Mouse (Mus musculus): Measurements from ENCODE around the gene Reep3.
"Not testable (repeated sequence)": the region's sequence is repeated elsewhere in the genome, so short reads cannot be mapped to it uniquely, and the experiment has no call there.

Gene Reep3

DNA sequence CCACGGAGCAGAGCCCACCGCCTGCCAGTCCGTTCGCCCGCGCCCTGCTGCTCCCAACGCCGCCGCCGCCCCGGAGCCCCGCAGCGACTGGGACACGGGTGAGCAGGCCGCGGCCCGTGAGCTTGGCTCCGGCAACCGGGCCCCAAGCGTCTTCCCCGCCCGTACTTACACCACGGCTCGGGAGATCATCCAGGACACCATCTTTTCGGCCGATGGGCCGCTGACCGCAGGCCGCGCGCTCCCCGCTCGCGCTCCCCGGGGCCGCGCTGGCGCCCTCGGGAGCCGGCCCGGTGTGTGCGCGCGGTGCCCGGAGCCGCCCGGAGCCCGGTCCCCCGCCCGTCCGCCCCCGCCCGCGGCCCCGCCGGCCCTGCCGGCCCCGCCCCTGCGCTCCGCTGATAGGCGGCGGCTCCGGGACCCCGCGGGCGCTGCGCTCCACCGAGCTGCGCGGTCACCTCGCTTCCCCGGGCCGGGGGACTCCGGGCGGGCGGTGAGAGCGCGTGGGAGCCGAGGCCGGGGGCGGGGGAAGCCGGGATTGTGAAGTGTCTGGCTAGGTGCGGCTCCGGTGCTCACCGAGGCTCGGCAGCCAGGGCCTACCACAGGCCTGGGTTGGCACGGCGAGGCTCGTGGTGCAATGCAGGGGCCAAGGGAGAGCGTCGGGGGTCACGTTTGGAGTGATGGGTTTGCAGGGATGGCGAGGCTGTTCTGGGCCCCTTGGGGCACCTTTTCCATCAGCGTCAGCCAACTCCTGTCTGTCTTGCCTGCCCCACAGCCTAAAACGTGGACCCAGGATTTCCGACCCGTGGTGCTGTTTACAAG is at the start of gene Reep3:
Gene Reep3, minus strand, starts transcription at position 325 of the 816 bp plus-strand sequence.
- peak; percentile 58 for DNase-seq (ENCODE audit: low read depth, low spot score)

DNA sequence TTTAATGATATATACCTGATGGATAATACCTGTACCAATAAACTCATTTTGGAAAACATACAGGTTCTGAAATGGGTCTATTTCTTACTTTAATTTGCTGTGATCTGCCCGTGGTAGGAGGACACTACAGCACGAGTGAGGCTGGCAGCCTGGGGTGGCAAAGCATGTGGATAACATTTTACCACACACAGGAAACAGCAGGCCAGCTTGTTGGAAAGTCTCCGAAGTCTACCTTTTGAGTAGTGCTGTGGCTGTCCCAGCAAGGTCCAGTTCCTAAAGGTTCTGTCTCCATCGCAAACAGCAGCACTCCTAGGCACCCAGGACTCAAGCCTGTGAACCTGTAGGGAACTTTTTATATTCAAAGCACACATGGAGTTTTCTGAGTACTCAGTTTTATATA is 48.9 kb upstream of the Reep3 start:
- DNase-seq (ENCODE audit: low read depth, low spot score): no peak

- DNase-seq (ENCODE audit: low read depth, low spot score): no peak
Observed at GRCm38 (mm10) chr10:67144269-67144668, 47.5 kb upstream of the Reep3 start.

DNA sequence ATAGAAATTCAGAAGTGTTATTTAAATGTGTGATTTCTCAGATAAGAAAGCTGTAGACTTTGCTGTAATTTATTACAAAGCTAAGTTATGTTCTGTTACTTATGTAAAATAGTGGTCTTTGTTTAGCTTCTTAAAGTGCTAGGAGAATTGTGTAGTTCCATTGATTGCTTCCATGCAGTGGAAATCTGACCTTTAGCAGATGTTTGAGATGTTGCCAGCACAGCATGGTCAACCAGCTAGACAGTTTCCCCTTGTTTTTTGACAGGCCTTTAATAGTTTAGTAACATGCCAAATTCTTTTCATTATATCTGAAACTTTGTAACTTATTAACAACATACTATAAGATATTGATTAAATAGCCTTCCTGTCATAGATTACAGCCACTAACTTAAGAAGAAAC is 46.9 kb upstream of the Reep3 start:
- DNase-seq (ENCODE audit: low read depth, low spot score): no peak

- no peak for DNase-seq (ENCODE audit: low read depth, low spot score)
Observed at GRCm38 (mm10) chr10:67137437-67137836, 40.7 kb upstream of the Reep3 start.

DNA sequence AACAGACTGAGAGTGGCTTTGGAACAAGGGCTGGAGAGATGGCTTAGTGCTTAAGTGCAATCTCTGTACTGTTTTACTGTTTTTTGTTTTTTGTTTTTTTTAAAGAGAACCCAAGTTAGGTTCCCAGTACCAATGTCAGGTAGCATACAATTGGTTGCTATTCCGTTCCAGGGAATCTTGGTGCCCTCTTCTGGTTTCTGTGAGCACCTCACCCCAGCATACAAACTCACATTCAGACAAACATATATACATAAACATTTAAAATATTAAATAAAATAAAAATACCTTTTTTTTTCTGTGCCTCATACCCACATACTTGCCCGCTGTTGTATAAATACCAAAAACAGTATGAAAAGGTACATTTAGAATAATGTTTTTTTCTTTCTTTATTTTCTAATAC is 37.6 kb upstream of the Reep3 start:
- DNase-seq (ENCODE audit: low read depth, low spot score): peak; percentile 37

DNA sequence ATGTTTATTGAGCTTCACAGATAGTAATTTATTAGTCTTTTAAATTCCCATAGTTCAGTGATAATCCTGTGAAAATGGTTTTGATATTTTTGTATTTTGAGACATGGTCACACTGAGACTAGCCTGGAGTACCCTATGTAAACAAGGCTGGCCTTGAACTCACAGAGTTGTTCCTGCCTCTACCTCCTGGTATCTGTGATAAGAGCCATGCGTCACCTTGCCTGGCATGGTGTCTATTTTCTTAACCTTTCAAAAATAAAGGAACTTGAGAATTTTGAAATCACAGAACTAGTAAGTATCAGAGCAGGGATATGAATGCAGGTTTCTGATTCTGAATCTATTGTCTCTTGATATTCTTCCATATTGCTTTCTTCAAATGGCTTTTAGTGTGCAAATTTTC is 35.0 kb upstream of the Reep3 start:
- DNase-seq (ENCODE audit: low read depth, low spot score): no peak

DNA sequence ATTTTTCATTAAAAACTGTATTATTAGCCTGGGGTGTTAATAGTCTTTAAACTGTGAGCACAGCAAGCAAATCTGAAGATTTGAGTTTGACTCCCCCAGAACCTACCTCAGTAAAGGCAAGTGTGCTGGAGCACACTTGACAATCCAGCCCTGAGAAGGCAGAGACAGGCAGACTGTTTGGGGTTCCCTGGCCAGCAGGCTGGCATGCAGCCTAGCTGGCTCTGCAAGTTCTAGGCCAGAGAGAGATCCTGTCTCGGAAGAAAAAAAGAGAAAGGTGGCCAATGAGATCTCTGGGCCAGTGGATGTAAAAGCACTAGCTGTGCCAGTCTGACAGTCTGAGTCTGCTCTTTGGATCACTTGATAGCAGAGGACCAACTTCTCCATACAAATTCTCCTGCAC is 32.8 kb upstream of the Reep3 start:
- no peak for DNase-seq (ENCODE audit: low read depth, low spot score)

DNA sequence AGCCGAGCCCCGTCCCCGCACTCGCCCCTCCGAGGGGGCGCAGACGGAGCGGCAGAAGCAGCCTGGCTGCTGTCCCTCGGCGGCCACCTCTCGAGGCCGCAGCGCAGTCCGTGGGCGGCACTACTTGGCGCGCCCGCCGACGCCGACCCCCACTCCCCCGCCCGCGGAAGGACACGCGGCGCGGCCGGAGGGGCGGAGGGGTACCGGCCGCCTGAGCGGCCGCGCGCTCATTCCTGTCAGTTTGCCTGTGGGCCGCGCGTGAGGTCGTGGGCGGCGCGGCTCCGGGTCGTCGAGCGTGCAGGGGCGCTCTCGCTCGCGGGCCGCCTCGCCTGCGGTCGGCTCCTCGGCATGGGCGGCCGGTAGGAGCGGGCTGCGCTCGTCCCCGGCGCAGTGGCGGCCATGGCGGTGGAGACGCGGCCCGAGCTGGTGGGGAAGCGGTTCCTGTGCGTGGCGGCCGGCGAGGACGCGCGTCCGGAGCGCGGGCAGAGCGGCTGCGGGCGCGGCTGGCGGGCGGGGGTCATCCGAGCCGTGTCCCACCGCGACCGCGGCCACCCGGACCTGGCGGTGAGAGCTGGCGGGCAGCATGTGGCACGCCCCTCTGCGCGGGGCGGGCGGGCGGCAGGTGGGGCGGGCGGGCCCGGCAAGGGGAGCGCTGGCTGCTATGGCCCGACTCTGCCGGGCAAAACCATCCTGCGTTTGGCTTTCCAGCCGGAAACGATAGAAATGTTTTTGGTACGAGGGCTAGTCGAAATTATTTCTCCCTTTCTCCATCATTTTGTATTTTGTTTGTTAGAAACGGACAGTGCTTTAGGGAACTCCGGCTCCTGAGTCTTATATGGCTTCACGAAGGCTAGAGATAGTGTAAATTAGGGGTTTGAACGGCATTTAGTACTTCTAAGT is 30.4 kb upstream of the Reep3 start:
- peak; percentile 45 for DNase-seq (ENCODE audit: low read depth, low spot score)

DNA sequence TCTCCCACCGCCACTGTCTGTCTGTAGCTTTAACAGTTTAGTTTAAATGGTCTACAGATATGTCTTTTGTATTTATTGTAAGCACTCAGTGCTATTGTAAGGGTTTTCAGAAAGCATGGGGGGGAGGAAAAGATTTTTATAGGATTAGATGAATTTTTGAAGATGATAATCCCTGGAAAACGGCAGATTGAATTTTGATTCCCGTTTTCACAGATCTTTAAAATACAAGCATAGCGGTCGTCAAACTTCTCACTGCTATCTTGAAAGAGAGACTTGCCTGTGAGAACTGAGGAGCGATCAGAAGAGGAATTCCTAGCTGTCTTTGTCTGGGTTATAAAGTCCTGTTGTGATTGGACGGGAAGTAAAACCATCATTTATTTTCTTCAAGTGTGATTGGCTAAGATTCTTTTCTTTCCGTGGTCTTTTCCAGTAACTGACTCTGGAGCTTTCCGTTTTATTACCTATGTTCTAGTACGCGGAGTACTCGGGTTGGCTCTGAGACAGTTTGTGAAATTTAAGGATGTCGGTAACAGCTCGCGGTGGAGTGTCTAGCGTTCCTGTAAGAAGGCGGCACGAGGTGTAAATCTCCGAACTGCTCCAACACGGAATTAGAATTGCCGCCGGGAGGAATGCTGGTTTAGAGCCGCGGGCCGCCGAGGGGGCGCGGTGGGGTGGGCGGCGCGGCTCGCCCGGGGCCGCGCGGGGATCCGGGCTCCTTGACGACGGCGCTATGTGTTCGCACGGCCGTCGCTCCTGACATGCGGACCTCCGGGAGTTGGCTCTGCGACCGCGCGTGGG is 29.5 kb upstream of the Reep3 start:
- peak; percentile 76 for DNase-seq (ENCODE audit: low read depth, low spot score)

DNA sequence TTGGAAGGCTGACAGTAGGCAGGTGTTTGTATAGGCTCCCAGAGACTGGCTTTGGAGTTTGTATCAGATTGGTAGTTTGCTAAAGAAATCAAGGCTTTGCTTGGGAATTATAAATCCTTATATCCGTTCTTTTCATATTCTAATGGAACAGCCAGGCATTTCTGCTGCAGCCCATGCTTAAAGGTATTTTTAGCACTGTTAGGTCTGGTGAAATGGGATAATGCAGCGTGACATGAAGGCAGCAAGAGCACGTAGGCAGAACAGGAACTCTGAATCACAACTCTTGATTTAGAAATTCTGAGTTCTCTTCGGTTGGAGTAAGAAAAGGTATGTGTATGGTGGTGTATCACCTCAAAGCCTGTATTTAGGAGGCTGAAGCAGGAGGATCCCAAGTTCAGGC is 27.4 kb upstream of the Reep3 start:
- no peak for DNase-seq (ENCODE audit: low read depth, low spot score)

DNA sequence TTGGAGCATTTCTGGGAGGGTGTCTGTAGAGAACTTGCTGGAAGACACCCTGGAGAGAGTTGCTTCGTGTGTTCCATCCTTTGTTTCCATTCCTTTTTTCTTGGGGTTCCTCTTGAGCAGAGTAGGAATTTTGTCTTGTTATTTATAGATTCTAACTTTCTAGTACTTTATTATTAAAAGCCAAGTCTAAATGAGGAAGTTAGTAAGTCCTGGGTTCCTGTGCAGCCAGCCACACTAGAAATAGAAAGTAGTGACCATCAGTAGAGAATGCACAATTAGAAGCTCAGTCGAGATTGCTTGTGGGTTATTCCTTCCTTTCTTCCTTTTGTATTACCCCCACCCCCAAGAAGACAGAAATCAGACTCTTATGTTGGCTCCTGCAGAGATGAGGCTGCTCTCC is 27.0 kb upstream of the Reep3 start:
- DNase-seq (ENCODE audit: low read depth, low spot score): no peak

DNA sequence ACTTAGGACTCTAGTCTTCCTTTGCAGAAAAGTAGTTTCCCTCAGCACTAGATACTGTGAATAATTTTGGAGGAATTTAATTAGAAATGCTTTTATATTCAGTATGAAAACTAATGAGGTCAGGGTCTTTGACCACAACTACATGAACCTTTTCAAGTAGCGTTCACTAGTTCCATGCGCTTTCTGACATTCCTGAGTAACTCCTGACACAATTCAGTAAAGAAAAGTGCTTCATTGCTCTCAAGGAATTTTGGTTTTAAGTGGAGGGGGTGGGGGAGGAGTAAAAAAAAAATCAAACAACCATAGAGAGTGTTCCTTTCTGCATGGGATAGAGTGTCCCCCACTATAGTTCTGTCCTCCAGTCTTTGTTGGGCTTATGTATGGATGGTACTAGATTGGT is 23.9 kb upstream of the Reep3 start:
- no peak for DNase-seq (ENCODE audit: low read depth, low spot score)

GRCm38 (mm10) chr10:67120180-67120579 is 23.4 kb upstream of the Reep3 start:
- DNase-seq (ENCODE audit: low read depth, low spot score): no peak

DNA sequence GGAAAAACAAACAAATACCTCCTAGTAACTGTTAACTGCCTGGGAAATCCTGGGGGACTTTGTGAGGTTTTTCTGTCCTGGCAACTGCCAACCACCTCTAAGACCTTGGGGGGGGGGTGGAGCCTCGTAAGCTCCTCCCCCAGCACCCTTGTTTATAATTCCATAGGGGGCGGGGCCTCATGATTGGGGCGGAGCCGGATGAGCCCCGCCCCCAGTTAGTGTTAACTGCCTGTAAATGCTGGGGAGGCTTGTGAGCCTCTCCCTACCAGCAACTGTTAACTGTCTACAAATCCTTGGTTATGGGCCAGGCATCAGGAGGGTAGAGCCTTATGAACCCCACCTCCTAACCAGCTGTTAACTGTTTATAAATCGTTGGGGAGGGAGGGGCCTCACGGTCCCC is 22.5 kb upstream of the Reep3 start:
- DNase-seq (ENCODE audit: low read depth, low spot score): peak; percentile 88

GRCm38 (mm10) chr10:67116251-67116650 is 19.5 kb upstream of the Reep3 start:
- DNase-seq (ENCODE audit: low read depth, low spot score): no peak

GRCm38 (mm10) chr10:67115666-67116091 is 18.9 kb upstream of the Reep3 start:
- DNase-seq (ENCODE audit: low read depth, low spot score): no peak

DNA sequence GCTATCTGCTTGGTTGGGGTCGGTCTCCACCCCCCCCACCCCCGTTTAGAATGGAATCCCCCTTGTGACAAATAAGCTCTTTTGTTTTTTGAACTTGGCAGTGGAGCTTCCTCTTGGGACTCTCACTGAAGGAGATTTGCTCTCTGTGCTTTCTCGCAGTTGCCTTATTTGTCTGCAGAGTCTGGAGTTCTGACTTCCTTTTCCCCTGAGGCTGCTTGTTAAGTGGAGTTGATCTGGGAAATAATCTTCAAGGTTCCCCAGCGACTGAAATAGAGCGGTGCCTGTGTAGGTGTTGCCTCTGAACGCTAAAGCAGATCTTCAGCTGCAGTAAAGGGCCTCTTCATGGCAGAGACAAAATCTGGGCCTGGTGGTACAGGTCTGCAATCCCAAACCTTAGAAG is 18.4 kb upstream of the Reep3 start:
- DNase-seq (ENCODE audit: low read depth, low spot score): no peak

DNA sequence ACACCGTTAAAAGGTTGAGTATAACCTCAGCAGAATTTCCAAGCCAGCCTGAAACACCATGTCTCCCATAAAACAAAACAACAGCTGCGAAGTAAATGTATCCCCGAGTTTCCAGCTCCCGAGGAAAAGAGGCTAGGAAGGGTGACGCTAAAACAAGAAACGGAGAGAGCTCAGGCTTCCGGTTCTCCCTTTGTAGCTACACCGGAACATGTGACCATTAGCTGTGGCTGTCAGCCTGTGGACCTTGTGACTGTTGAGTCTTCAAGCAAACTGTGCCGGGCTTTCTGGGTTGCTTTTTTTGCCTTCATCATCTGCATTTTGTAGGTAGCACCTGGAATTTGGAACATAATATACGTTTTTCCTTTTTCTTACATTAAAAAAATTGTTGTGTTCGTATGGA is 17.1 kb upstream of the Reep3 start:
- no peak for DNase-seq (ENCODE audit: low read depth, low spot score)

GRCm38 (mm10) chr10:67112967-67113366 is 16.2 kb upstream of the Reep3 start:
- DNase-seq (ENCODE audit: low read depth, low spot score): not testable (repeated sequence)

- no peak for DNase-seq (ENCODE audit: low read depth, low spot score)
Observed at GRCm38 (mm10) chr10:67111799-67112177, 15.0 kb upstream of the Reep3 start.

Measured in ZHBTc4 (cell line).